Mouse (Mus musculus) stomach, embryonic 15.5 days (tissue): ENCODE measurements at regions not wholly inside any gene's neighbourhood (a gene's known extent, or its start where the extent isn't known, plus 50 kb on each side); places are given as distances from the start of the nearest gene placed in this dataset.

ENCODE experiments used
- ATAC-seq: fragments of 200-750 bp; cut with Nextera tagmentation; 2 replicates; pipeline ENCODE4 v1.8.0; 2017; ENCODE audit warnings: low read depth, moderate number of reproducible peaks, moderate TSS enrichment; ENCODE audit not compliant: insufficient read depth, low FRiP score
- H3K27ac ChIP-seq: fragments of 300-500 bp; sonication (generic); 2 replicates; pipeline ENCODE4 v1.5.1; 2015; ENCODE audit warnings: mild to moderate bottlenecking, inconsistent platforms
- H3K27me3 ChIP-seq: fragments of 300-500 bp; sonication (generic); replicated peaks from 2 replicates; pipeline ENCODE4 v1.6.1; 2015; ENCODE audit warnings: inconsistent platforms
- H3K36me3 ChIP-seq: fragments of 300-500 bp; sonication (generic); 2 replicates; pipeline ENCODE4 v1.6.1; 2015; ENCODE audit warnings: inconsistent platforms
- H3K4me1 ChIP-seq: fragments of 300-500 bp; sonication (generic); 2 replicates; pipeline ENCODE4 v1.6.1; 2015; ENCODE audit warnings: inconsistent platforms
- H3K4me2 ChIP-seq: fragments of 300-500 bp; sonication (generic); 2 replicates; pipeline ENCODE4 v1.6.1; 2015; ENCODE audit warnings: mild to moderate bottlenecking, inconsistent platforms
- H3K4me3 ChIP-seq: fragments of 300-500 bp; sonication (generic); replicated peaks from 2 replicates; pipeline ENCODE4 v1.5.1; 2015; ENCODE audit warnings: inconsistent platforms
- H3K9ac ChIP-seq: fragments of 300-500 bp; sonication (generic); 2 replicates; pipeline ENCODE4 v1.6.1; 2015; ENCODE audit warnings: inconsistent platforms
- H3K9me3 ChIP-seq: fragments of 300-500 bp; sonication (generic); 2 replicates; pipeline ENCODE4 v1.6.1; 2016; ENCODE audit warnings: inconsistent platforms
- WGBS: fragments of 180-500 bp; shearing (Covaris S2); methylation state at CpG from one replicate; pipeline ENCODE4 v1.1.7; 2015; 5-methylcytosine and 5-hydroxymethylcytosine counted together

- Histone ChIP-seq H3K27me3 (no peaks in the 10 kb centered on the region), H3K9ac (no peak overlapping the region), H3K9me3 (no peaks in the 10 kb centered on the region), H3K27ac (no peak overlapping the region), H3K4me3 (no peak overlapping the region), H3K4me2 (no peak overlapping the region), H3K36me3 (no peaks in the 10 kb centered on the region), H3K4me1 (no peaks in the 10 kb centered on the region)
- ATAC-seq: peak; percentile 43; the same call in 1 of the 2 replicates
- 57% methylated on average over 10 of the region's 10 CpGs for WGBS
Observed at GRCm38 (mm10) chr13:107700268-107701139, 343.7 kb upstream of the Smim15 start.

DNA sequence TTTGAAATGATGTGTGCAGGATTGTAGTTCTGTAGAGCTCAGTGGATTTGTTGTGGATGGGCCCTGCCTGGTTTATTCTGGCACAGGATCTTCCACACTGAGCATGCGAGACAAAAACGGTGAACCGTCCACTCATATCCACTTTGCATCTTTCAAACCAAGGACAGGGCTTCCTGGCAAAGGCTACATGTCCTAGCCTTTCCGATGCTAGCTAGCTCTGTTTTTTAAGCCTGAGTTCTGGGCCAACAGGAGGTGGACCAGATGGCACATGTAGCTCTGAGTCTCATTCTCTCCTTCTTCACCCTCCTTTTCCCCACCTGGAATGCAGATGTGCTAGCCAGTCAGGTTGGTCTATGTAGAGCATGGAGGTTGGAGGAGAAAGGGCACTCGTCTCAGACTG, 345.0 kb upstream of the Smim15 start:
- H3K27me3 ChIP-seq: no peaks in the 10 kb centered on the region

DNA sequence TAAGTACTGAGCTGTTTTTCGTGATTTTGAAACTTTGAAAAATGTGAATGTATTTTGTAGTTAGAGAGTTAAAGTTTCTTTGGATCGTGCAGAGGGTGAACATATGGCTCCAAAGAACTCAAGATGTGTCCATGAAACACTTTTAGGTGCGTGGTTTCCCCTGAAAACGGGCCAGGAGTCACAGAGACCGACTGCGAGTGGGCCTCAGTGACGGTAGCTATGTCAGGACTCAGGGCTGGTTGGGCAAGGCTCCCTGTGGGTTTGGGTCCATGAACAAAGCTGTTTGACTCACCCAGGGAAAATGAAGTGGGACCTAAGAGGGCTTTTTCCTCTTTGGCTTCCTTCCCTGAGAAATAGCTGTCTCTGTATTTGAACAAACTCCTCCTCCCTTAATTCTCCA, 345.9 kb upstream of the Smim15 start:
- H3K4me3 ChIP-seq: no peak overlapping the region
- H3K9me3 ChIP-seq: no peaks in the 10 kb centered on the region
- no peak overlapping the region for H3K9ac ChIP-seq
- no peak overlapping the region for H3K27ac ChIP-seq
- no peaks in the 10 kb centered on the region for H3K27me3 ChIP-seq
- no peak for ATAC-seq
- no peak overlapping the region for H3K4me2 ChIP-seq
- H3K4me1 ChIP-seq: no peaks in the 10 kb centered on the region
- WGBS: 86% methylated on average over 7 of the region's 7 CpGs
- no peaks in the 10 kb centered on the region for H3K36me3 ChIP-seq

More for the DNA sequence above, 345.0 kb upstream of the Smim15 start:
- Histone ChIP-seq H3K36me3 (no peaks in the 10 kb centered on the region), H3K9ac (no peak overlapping the region), H3K9me3 (no peaks in the 10 kb centered on the region), H3K4me1 (no peaks in the 10 kb centered on the region), H3K27ac (no peak overlapping the region), H3K4me2 (no peak overlapping the region), H3K4me3 (no peak overlapping the region)
- ATAC-seq: no peak
- 77% methylated on average over 5 of the region's 5 CpGs for WGBS

DNA sequence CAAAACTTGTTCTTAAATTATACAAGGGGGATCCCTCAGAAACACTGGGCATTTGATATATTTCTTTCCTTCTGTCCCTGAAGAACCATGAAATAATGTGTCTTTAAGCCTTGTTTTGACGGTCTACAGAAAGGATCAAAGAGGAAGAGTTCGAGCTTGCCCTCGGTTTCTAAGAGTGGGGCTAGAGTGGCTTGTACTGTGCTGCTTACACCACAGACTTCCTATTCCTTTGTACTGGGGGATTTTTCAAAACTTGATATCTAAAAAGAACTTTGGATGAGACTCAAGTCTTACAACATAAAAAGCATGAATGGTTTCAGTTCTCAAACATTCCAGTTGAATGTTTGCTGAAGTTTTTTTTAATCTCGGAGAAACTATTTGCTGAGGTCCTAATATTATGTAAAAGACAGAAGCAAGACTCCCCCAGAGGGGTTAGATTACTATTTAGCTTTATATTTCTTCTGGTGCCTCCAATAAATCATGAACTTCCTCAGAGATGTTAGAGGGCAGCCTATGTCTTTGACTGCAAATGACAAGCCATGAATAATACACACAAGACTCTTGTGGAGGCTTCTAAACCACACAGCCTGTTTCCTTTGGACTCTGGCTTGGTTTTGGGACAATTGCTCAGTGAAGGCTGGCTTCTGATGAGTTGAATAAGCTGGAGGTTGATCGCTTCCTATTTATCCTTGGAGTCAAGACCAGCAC, 352.0 kb upstream of the Smim15 start:
- Histone ChIP-seq H3K36me3 (no peaks in the 10 kb centered on the region), H3K4me2 (no peak overlapping the region), H3K4me3 (no peak overlapping the region), H3K27me3 (no peaks in the 10 kb centered on the region), H3K9ac (no peak overlapping the region), H3K4me1 (no peaks in the 10 kb centered on the region), H3K27ac (no peak overlapping the region), H3K9me3 (no peaks in the 10 kb centered on the region)
- 55% methylated on average over 5 of the region's 5 CpGs for WGBS
- ATAC-seq: no peak

GRCm38 (mm10) chr13:107688972-107689371, 355.3 kb upstream of the Smim15 start:
- Histone ChIP-seq H3K4me2 (no peak overlapping the region), H3K36me3 (no peaks in the 10 kb centered on the region), H3K27ac (no peak overlapping the region), H3K27me3 (no peaks in the 10 kb centered on the region), H3K4me1 (no peaks in the 10 kb centered on the region), H3K9ac (no peak overlapping the region), H3K4me3 (no peak overlapping the region), H3K9me3 (no peaks in the 10 kb centered on the region)
- 47% methylated on average over 6 of the region's 6 CpGs for WGBS
- no peak for ATAC-seq

- Histone ChIP-seq H3K27me3 (no peaks in the 10 kb centered on the region), H3K4me3 (no peak overlapping the region), H3K27ac (no peak overlapping the region), H3K4me2 (no peak overlapping the region), H3K9me3 (no peaks in the 10 kb centered on the region), H3K36me3 (no peaks in the 10 kb centered on the region), H3K9ac (no peak overlapping the region), H3K4me1 (no peaks in the 10 kb centered on the region)
- 70% methylated on average over 3 of the region's 3 CpGs for WGBS
- ATAC-seq: no peak
Observed at GRCm38 (mm10) chr13:107685231-107685630, 359.0 kb upstream of the Smim15 start.

- WGBS: 65% methylated on average over 3 of the region's 3 CpGs
- Histone ChIP-seq H3K9ac (no peak overlapping the region), H3K4me3 (no peak overlapping the region), H3K27ac (no peak overlapping the region), H3K4me1 (no peaks in the 10 kb centered on the region), H3K4me2 (no peak overlapping the region), H3K36me3 (no peaks in the 10 kb centered on the region), H3K27me3 (no peaks in the 10 kb centered on the region), H3K9me3 (no peaks in the 10 kb centered on the region)
- no peak for ATAC-seq
Observed at GRCm38 (mm10) chr13:107683909-107684308, 360.3 kb upstream of the Smim15 start.

GRCm38 (mm10) chr13:107681719-107682118, 362.5 kb upstream of the Smim15 start:
- H3K27ac ChIP-seq: no peak overlapping the region
- WGBS: 73% methylated on average over 5 of the region's 5 CpGs
- H3K36me3 ChIP-seq: no peaks in the 10 kb centered on the region
- no peak overlapping the region for H3K9ac ChIP-seq
- H3K4me2 ChIP-seq: no peak overlapping the region
- no peak overlapping the region for H3K4me3 ChIP-seq
- ATAC-seq: no peak
- no peaks in the 10 kb centered on the region for H3K27me3 ChIP-seq
- no peaks in the 10 kb centered on the region for H3K9me3 ChIP-seq
- H3K4me1 ChIP-seq: peaks cover 5% of the 10 kb centered on the region

DNA sequence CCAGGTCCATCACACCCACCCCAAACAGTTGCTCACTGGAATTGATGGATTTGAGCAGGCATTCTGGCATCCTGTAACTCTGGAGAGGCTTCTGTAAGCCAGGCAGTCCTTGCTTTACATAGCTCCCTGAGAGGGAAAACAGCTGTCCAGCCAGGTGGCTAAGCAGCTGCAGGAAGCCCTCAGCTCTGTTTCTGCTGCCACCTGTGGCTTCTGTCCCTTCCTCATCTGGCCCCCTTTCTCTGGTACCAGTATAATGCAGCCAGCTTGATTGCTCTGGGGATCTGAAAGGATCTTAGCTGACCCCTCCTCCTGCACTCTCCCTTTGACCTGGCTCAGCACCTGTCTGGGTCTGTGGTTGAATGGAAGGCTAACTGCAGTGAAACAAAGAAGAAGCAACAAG, 365.4 kb upstream of the Smim15 start:
- no peak for ATAC-seq

DNA sequence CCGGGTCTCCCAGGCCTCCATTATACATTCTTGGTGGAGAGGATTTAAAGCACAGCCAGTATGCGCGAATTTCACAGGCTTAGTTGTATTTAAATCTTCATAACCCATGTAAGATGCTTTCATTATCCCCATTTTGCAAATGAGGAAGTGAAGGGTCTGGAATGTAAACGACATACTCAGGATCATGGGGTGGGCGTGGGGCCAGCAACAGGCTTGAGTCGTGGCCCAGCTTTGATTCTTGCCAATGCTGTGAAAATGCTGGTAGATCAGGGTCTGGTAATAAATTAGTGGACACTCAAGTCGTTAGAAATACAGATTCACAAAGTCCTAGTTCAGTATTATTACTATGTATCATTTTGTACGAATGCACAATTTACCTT, 367.2 kb upstream of the Smim15 start:
- Histone ChIP-seq H3K4me2 (0 out of 2 replicates have a peak overlapping the region, but pooled peaks have one; percentile 32), H3K4me3 (no peak overlapping the region), H3K27me3 (no peaks in the 10 kb centered on the region), H3K4me1 (peaks cover 17% of the 10 kb centered on the region), H3K9me3 (no peaks in the 10 kb centered on the region), H3K9ac (no peak overlapping the region), H3K27ac (peak overlapping the region; percentile 83), H3K36me3 (no peaks in the 10 kb centered on the region)
- no peak; the same call in 1 of the 2 replicates for ATAC-seq
- WGBS: 35% methylated on average over 8 of the region's 8 CpGs

More for the DNA sequence above, 365.4 kb upstream of the Smim15 start:
- no peak overlapping the region for H3K4me3 ChIP-seq
- no peaks in the 10 kb centered on the region for H3K27me3 ChIP-seq
- no peak overlapping the region for H3K4me2 ChIP-seq
- peaks cover 17% of the 10 kb centered on the region for H3K4me1 ChIP-seq
- no peak overlapping the region for H3K27ac ChIP-seq
- H3K9ac ChIP-seq: no peak overlapping the region
- no peaks in the 10 kb centered on the region for H3K9me3 ChIP-seq
- no peaks in the 10 kb centered on the region for H3K36me3 ChIP-seq

- no peaks in the 10 kb centered on the region for H3K27me3 ChIP-seq
- no peaks in the 10 kb centered on the region for H3K36me3 ChIP-seq
- H3K4me2 ChIP-seq: peak overlapping the region; percentile 32; the same call in 1 of the 2 replicates
- no peaks in the 10 kb centered on the region for H3K9me3 ChIP-seq
- WGBS: 12% methylated on average over 9 of the region's 9 CpGs
- H3K4me1 ChIP-seq: peaks cover 17% of the 10 kb centered on the region
- no peak overlapping the region for H3K4me3 ChIP-seq
- ATAC-seq: peak; percentile 74
- peak overlapping the region; percentile 83 for H3K27ac ChIP-seq
- H3K9ac ChIP-seq: no peak overlapping the region
Observed at GRCm38 (mm10) chr13:107676310-107677090, 367.7 kb upstream of the Smim15 start.

- 73% methylated on average over 5 of the region's 5 CpGs for WGBS
- Histone ChIP-seq H3K4me1 (peaks cover 16% of the 10 kb centered on the region), H3K36me3 (no peaks in the 10 kb centered on the region), H3K27me3 (no peaks in the 10 kb centered on the region), H3K4me3 (no peak overlapping the region), H3K9me3 (no peaks in the 10 kb centered on the region), H3K9ac (no peak overlapping the region), H3K4me2 (no peak overlapping the region), H3K27ac (no peak overlapping the region)
- no peak for ATAC-seq
Observed at GRCm38 (mm10) chr13:107672166-107672565, 372.1 kb upstream of the Smim15 start.
